Mouse (Mus musculus): ENCODE measurements around the gene Zfc3h1.

- TF ChIP-seq CTCF (IDR thresholded peaks at IDR 0.05; ENCODE audit: extremely low read depth, insufficient read depth, insufficient read length, insufficient replicate concordance) (no peak), POLR2A (IDR thresholded peaks at IDR 0.05; ENCODE audit: low read depth, low read length) (no peak)
These were observed 77.9 kb downstream of the Zfc3h1 start for GRCm38 (mm10) chr10:115462646-115463045.

All from spleen, adult 2 months (tissue).